Mouse (Mus musculus) thymus, adult 2 months (tissue): Measurements from ENCODE around the gene Csnk2a1.
A peak's percentile ranks its signal among the peaks of the same experiment; 100 is the strongest.

Experiments used
- CTCF ChIP-seq: fragments of 200-500 bp; IDR thresholded peaks from 2 replicates; pipeline ENCODE4 v1.5.1; 2012; ENCODE audit warnings: mild to moderate bottlenecking, control low read depth, low read length, moderate library complexity, borderline replicate concordance; ENCODE audit not compliant: control insufficient read depth, poor library complexity, insufficient read depth; ENCODE audit errors: extremely low read depth
- POLR2A ChIP-seq: fragments of 200-500 bp; IDR thresholded peaks from 2 replicates; pipeline ENCODE4 v1.6.1; 2012; ENCODE audit warnings: mild to moderate bottlenecking, low read length, control low read depth, moderate library complexity; ENCODE audit not compliant: control insufficient read depth, poor library complexity, insufficient read depth; ENCODE audit errors: extremely low read depth

- TF ChIP-seq CTCF (0 out of 2 replicates have a peak, but pooled peaks have one; percentile 43), POLR2A (peak; percentile 93)
Measured at GRCm38 (mm10) chr2:152293727-152294475, 67.3 kb downstream of the Csnk2a1 start, which contains the start of gene Tbc1d20.
